Mouse (Mus musculus) cerebellum, postnatal 14 days (tissue): ENCODE results near the gene Hjurp.
A peak's percentile ranks its signal among the peaks of the same experiment; 100 is the strongest.
"Not testable (repeated sequence)": the region's sequence is repeated elsewhere in the genome, so short reads cannot be mapped to it uniquely, and the experiment has no call there.

Experiments used
- DNase-seq, 2 experiments: peaks; one replicate each; pipeline ENCODE4 v3.0.0; 2021; ENCODE audit warnings: mixed read lengths in 2 of 2

Hjurp gene

DNA sequence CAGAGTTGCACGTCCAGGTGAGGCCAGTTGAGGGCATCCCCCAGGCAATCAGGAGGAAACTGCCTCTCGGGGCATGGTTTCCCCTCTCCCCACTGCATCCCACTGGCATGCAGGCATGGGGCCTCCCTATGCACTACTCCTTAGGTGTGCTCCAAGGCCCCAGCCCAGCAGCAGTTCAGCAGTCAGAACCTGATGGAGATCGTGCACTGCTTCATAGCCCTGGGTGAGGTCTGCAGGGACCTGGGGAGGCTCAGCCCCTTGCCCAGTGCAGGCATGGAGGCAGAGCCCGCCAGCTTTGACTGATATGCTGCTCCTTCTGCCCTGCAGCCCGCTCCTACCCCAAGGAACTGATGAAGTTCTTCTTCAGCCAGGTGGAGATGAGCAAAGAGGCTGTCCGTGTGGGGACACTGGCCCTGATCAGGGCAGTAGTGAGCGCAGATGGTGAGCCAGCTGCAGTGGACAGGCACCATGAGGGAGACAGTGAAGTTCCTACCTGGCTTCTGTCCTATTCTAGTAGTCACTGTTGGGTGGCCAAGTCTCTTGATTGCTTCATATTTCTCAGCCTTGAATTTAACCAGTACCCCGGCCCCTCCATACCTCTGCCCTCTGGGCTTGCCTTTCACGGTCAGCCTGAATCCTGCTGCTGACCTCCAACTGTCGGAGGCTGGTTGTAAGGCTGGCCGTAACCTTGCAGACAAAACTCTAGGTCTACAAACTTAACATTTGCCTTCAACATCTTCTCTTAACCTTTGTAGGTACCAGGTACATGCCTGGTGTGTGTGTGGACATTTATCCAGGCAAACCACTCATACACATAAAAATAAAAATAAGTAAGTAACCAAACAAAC is 42.2 kb downstream of the Hjurp start:
- DNase-seq, result no peak

DNA sequence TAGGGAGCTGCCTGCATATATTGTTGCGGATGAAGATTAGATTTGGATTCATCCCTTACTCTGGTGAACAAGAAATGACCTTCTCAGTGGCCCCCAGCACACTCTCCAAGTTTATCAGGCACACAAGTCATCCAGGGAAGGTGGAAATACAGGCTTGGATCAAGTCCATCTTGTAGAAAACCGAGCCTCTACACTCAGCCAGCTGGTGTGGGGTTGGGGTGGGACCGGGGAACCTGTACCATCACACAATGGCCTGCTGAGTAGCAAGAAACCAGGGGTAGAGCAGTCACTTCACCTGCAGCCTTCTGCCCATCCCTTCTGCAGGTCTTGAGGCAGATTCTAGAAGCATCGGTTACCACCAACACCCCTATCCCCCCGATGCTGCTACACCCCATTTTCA is 42.8 kb downstream of the Hjurp start:
- DNase-seq, result no peak

DNA sequence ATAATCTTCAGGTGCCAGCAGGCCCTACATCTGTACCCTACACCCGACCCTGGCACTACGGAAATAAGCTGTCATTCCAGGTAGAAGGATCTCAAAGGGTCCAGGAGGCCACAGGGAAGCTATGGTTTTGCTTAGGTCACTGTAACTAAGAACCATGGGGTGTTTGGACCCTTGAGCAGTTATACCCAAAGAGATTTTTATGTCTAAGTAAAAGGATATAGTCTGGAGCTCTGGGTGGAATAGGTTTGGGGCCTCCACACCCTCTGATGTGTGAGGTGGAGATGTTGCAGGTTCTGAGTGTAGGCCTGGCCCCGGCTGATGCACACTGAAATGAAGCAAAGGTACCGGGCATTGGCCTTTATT is 43.2 kb downstream of the Hjurp start:
- no peak for DNase-seq

DNA sequence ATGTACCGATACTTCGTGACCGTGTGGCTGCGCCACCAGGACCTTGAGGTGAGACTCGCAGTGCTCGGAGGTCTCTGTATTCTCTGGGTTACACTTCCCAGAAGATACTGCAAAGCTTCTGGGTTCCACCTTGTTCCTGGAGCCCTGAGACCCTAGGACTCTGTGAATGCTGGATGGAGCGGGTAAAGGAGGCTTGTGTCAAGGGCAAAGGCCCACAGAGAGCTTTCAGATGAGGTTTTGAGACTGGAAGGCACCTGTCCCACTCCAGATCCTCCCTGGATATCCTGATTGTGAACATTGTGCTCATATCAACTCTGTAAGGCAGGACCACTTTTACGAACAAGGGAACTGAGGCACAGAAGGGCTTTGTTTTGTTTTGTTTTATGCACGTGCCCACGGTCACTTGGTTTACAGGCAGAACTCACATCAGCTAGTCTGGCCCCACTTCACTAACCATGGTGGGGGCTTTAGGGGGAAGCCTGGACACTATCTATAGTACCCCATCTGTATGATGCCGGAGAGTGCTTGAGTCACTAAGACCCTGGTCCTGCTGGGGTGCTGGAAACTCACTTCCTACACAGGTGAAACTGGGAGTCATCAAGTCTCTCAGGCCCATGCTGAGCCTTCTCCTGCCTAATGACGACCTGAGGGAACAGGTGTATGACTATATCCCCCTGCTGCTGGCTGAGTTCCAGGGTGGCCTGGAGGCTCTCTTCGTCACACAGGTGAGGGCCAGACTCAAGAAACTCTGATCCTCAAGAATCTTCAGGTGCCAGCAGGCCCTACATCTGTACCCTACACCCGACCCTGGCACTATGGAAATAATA is 43.8 kb downstream of the Hjurp start:
- DNase-seq, result peak in 1 of 2 experiments; percentile 1

DNA sequence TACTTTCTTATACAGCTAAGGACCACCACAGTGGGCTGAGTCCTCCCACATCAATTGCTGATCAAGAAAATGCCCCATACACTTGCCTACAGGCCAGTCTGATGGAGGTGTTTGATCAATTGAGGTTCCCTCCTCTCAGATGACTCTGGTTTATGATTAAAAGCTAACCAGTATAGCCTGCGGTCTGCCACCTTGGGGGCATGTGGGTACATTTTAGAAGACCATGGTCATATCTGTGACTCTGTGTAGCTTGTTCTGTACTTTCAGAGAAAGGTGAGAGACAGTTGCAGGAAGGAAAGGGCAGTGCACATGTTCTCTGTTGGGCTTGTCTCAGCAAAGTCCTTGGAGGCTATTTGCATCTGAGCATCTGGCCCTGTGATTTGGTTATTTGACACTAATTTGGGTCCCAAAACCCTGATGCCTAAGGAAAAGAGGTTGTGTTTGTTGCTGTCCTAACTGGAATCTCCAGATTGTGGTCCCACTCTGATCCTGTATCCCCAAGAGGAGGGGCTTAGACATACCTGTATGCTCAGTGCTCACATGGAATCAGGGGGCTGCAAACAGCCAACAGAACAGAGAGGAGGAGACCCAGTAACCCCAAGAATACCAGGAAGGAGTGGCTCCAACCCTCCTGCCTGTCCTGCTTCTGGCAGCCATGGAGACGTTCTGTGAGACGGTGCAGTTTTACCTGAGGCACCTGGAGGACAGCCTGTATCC is 44.6 kb downstream of the Hjurp start:
- peak in 1 of 2 experiments; percentile 1 for DNase-seq

DNA sequence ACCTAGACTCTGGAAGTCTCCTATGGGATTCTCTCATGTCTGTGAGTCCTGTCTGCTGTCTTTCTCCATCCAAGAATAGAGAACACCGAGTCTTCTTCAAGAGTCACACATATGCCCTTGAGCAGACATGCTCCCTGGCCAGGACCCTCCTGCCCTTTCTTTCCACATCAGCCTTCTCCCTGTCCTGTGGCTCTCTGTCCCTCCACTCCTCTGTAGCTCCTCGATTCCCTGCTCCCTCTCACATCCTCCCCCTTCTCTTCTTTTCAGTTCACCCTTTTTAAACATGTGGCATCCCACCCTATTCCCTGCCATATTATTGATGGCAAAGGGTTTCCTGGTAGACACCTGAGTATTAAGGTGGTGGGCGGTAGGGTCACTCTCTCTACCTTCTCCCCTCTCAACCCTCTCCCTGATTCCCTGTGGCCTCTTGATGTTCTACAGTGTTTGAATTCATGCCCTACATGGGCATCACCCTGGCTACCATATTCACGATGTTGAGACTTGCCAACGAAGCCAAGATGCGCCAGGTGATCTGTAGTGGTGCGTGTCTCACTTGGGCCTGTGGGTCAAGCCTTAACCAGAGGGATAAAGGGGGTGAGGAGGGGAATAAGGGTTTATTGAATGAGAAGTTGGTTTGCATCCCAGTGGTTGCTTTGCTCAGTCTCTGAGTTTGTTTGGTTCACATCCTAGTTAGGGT is 45.5 kb downstream of the Hjurp start:
- peak in 1 of 2 experiments; percentile 4 for DNase-seq

DNA sequence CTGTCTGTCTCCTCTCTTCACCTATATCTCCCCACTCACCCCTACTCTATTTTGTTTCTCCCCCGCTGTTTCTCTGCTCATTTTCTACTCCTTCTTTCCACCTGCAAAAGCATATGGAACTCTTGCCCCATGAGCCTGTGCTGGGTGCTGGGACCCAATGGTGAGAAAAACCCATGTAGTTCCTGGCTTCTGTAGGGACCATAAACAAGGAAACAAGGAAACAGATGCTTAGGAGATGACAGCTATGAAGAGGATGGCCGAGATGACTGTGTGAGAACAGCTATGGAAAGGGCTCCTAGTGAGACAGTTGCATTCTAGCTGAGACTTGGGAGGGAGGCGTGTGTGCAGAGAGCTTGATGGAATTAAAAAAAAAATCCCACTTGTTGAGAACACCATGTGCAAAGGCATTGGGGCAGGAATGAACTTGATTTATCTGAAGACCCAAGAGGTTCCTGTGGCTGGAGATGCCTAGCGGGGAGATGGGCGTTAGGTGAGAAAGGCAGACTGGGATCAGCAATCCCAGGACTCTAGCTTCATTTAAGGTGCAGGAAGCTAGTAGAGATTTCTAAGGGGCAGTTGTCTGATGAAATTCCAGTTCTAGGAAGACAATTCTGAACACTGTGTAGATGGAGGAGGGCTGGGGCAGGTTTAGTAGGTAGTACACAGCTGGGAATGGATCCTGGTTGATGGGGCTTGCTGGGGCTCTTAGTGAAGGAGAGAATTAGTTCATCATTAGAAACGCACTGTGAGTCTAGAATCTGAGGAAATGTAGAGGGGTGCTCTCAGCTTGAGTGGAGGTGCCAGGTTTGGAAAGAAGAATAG is 46.2 kb downstream of the Hjurp start:
- no peak for DNase-seq

DNA sequence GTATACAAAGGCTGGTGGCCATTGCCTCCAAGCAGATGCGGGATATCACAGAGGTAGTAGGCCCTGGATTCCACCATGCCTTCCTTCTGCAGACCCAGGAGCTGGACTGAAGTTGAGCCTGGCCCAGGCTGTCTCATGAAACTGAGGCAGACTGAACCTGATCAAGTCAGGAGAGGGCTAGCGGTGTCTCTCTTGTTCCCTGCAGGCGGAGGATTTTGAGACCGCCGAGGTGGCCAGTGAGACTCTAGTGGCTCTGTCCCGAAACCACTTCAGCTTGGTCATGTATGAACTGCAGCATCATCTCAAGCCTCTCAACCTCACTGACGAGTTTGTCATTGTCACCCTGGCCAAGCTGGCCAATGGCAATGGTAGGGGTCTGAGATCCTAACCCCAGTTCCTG is 47.0 kb downstream of the Hjurp start:
- no peak for DNase-seq

DNA sequence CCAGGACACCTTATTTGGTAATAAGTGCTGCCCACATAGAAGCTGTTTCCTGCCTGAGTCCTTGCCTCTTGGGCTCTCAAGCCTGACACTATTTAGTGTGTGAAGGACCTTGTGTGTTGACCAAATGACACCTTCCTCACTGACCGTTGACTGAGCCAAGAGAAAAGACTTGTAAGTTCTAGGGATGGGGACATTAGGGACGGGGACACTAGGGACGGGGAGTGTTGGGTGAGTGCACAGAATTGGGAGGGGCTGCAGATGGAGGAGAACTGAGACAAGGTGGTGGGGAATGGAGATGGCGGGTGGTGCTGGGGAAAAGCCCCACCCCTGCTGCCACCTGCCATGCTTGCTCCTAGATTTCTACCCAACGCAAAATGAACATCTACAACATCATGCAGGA is 47.4 kb downstream of the Hjurp start:
- no peak for DNase-seq

DNA sequence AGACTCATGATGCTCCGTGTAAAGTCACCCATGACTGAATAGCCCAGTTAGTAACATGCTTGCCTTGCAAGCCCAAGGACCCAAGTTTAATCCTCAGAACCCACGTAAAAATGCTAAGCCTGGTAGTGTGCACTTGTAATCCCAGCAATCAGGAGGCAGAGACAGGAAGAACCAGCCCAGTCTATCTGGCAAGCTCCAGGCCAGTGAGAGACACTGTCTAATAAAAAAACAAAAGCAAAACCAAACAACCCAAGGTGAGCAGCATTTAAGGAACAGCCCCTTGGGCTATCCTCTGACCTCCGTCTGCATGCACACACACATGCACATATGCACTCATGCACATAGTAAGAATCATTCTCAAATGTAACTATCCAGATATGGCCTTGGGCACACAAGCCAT is 47.9 kb downstream of the Hjurp start:
- DNase-seq, result no peak

DNA sequence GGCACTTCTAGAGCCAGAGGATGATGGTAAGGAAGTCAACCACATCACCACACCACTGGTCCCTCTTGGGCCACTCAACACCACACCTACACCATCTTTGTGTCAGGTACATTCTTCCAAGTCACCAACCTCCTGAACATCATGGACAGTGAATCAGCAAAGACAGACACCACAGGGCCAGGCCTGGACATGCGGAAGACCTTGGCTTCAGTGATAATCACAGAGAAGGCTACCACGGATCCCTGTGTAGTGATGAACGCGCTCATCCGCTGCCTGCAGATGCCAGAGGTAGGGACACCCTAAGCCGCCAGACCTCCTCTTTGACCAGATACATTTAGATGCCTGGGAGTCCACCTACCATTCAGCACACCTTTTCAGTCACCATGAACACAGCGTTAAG is 49.3 kb downstream of the Hjurp start:
- DNase-seq, result no peak

DNA sequence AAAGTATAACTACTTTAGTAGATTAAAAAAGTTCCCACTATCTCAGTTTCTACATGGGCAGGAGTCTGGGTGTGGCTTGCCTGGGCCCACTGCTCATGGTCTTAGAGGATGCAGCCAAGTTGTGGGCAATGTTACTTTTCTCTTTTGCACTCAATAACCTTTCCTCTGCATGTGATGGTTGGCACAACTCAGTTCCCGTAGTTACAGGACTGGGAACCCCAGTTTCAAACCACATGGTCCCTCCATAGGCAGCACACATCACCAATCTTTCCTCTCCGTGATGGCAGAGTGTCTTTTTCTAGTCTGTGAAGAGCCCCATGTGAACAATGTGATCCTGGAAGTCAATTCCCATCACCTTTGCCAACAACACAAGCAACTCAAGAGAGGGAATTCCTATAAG is 50.0 kb downstream of the Hjurp start:
- no peak for DNase-seq

DNA sequence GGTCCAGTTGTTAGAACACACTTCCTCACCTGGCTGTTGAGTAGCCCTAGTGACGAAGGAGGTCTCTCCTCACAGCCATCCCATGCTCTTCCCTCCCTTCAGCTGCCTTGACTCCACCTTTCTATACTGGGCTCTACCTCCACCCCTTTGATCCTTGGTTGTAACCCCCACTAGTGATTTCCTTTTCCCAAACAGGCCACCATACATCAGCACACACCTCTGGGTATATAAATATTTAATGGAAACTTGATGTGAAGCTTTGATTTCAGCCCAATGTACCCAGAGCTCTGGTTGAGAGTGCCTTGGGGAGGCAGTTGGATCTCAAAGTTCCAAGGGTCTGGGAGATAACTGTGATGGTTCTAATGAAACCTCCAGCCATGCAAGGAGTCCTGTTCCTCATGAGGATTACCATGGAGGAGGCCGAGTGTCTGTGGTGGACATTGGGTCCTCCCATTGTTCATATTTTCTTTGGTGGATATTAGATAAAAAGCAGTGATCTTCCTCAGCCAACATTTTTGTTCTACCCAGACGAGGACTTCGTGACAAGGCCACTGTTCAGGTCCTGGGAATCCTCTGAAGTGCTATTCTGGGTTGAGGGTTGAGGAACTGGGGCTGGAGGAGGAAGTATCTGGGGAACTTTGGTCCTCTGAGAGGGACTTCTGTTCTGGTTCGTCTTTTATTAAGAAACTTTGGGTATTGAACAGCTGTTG is 50.6 kb downstream of the Hjurp start, which contains the start of gene Mroh2a:
Gene Mroh2a (plus strand): TSS at position 317 of the 710 bp plus-strand sequence.
- DNase-seq, result no peak

DNA sequence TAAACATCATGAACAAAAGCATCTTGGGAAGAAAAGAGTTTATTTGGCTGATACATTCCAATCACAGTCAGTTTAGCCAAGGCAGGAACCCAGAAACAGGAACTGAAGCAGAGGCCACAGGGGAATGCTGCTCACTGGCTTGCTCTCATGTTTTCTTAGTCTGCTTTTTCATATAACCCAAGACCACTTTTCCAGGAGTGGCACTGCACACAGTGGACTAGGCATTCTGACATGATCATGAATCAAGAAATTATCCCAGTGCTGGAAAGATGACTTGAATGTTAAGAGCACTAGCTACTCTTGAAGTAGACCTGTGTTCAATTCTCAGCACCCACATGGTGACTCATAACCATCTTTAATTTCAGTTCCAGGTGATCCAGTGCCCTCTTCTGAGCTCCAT is 51.7 kb downstream of the Hjurp start:
- no peak for DNase-seq

DNA sequence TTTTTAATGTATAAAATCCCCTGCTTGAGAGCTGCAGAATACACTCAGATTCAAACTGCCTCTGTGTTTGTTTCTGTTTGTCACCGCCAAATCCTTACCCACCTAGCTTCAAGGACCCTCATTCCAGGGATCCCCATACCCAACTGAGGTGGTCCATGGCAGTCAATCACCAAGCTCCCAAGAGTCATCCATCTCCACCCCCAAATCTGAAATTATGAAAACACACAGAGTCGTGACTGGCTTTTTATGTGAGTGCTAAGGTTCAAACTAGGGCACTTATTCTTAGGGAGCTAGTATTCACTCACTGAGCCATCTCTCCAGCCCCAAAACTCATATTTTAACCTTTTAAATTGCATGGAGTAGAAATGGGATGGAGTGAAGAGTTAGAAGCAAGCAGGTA is 52.1 kb downstream of the Hjurp start:
- not testable (repeated sequence) for DNase-seq

DNA sequence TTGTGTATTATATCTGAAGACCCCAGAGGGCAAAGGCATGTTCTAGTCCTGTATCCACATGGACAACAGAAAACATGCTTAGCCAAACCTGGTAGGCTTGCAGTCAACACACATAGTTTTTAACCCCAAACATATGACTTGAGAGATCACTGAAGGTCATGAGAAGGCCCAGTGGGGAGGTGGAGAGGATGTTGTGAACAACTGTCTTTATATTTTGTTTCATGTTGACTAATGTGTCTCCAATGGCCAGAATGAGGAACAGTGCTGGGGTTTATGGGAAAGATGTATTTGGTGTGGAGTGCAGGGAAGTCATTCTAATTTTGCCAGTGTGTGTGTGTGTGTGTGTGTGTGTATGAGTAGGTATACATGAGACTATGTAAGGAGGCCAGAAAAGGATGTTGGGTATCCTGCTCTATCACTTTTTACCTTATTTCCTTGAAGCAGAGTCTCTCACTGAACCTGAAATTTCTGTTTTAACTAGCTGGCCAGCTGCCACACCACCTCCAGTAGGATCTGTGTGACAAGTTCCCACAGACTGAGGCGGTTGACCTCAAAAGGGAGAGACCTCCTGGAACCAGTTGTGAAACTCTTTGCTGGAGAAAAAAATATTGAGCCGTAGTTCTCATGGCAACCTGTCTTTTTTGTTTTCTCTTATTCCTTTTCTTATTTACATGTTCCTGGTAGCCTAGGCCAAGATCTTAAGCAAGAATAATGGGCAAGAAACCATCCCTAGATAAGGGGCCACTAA is 53.2 kb downstream of the Hjurp start:
- no peak for DNase-seq

DNA sequence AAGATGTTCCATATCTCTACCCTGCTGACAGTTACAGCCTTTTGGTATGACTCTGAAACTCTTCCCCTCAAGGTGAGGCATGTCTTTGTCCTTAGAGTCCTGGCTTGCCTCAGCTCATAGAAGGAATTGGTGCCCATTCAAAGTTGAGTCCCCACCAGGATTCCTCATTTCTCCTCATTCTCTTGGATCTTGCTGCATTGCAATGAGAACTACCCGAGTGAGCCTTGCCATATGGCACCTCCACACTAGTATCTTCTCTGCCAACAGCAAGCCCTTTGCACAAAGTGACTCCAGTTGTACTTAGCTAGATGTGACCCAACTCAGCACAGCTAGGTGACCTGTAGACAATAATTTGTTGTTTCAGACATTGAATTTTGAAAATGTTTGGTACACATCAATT is 53.8 kb downstream of the Hjurp start:
- DNase-seq, result no peak

DNA sequence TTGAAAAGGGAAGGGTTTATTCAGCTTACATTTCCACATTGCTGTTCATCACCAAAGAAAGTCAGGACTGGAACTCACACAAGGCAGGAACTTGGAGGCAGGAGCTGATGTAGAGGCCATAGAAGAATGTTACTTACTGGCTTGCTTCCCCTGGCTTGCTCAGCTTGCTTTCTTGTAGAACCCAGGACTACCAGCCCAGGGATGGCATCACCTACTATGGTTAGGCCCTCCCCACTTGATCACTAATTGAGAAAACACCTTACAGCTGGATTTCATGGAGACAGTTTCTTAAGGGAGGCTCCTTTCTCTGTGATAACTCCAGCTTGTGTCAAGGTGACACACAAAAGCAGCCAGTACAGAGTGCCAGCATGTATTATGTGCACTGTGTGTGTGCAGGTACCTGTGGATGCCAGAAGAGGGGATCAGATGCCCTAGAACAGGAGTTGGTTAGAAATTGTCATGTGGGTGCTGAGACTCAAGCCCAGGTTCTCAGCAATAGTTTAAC is 54.4 kb downstream of the Hjurp start:
- DNase-seq, result not testable (repeated sequence)

DNA sequence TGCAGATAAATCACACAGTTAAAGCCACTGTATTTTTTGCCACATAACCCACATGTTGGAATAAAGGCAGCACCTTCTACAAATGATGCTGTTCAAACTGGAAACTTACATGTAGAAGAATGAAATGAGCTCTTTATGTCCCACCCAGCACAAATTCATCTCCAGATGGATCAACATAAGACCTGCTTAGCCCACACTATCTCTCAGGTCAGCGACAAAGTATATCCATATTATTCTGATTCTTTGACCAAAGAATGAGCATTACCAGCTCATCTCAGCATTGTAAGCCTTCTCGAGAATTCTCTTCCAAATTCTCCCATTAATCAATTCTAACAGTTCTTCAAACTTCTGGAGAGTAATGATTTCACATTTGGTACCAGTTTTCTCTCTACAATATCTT is 55.2 kb downstream of the Hjurp start:
- no peak for DNase-seq

DNA sequence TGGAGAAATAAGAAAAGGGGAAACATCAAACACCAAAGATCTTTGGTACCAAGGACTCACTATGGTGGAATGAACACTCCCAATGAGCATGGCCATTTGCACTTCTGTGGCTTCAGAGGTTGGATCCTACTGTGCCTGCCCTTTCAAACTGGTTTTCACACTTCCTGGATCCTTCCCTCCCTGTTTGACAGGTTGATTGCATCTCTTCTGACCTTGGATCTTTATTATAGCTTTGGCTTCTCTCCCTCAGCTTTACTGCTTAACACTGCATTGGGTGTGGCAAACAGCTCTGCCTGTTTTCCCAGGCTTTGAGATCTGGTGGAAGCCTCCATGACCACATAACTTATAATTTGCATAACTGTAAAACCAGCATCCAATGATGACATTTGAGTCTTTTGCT is 57.1 kb downstream of the Hjurp start:
- DNase-seq, result no peak
